Mouse (Mus musculus): ENCODE results near the gene Acyp2.
"Not testable (repeated sequence)": the region's sequence is repeated elsewhere in the genome, so short reads cannot be mapped to it uniquely, and the experiment has no call there.

Gene Acyp2

DNA sequence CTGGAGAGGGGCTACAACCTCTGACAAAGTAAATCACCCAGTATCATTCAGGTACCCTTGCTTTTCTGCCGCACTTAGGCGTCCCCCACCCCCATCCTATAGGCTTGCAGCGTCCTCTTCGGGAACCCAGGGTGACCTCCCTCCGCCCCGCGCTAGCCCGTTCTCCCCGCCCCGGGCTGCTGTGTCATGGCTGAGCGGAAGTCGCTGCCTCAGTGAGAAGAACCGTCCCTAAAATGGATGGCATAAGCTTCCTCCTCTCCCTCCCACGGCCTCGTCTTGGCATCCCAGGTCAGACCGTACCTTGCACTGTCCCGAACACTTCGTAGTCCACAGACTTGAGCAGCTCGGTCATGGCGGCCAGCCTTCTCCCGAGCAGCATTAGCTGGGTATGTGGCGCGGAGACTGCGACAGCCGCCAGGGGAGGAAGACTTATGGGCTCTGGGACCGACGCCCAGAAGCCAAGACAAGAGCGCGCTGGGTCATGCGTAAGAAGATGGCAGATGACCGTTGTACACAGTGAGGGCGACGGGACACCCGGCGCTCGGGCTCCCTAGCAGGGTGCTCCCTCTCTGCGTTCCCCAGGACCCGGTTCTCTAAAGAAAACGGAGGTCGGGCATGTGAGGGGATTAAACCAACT lies at the start of gene Acyp2:
Gene Acyp2 (minus strand): TSS at position 587 of the 637 bp plus-strand sequence.
- peak; percentile 71 for DNase-seq (ENCODE audit: low read depth, low spot score)

DNA sequence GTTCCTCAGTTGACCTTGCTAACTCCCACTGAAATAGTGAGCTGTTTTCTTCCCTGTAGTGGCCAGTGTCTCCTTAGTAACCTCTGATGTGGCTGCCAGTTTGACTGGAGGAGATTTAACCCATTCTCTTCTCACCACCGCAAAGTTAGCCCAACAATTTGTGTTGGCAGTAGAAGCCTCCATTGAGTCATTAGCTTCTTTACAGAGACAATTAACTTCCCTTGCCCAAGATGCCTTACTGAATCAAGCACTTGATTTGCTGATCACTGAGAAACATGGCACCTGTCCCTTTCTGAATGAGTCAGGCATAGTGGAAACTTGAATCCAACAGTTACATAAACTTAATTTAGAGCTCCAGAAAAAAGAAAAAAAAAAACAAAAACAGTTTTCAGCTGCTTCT lies 40.0 kb upstream of the Acyp2 start:
- no peak for DNase-seq (ENCODE audit: low read depth, low spot score)

DNA sequence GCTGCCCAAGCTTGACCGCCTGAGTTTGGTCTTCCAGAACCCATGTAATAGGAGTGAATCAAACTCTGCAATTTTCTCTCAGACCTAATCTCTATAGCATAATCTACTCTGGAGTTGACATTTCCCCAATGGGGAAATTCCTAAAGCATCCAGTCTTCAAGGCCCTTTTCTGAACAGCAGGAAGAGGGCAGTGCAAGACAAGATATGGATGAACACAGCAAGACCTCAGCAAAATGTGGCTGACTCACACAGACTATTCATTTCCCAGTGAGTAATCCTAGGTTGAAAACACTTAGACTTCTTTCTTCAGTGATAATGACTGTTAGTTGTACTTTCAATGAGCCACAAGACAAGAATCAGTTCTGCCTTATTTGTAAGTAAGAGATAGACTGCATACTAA lies 26.7 kb upstream of the Acyp2 start:
- DNase-seq (ENCODE audit: low read depth, low spot score): peak; percentile 31

DNA sequence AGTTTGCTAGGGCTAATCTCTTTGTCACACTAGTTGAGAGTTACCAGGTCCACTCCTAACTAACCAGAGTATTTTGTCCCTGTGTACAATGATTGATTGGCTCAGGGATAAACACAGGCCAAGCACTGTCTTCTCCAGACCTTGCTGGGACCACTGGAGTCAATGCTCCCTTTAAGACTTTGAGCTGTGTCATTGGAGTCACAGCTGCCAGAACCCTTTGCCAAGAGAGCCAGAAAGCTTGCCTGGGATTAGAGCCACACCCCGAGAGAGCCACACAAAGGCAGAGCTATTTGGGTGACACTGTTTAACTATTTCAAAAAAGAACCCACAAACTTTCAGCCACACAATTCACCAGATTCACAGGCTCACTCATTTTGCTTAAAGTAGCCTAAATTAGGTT lies 23.3 kb upstream of the Acyp2 start:
- DNase-seq (ENCODE audit: low read depth, low spot score): no peak

DNA sequence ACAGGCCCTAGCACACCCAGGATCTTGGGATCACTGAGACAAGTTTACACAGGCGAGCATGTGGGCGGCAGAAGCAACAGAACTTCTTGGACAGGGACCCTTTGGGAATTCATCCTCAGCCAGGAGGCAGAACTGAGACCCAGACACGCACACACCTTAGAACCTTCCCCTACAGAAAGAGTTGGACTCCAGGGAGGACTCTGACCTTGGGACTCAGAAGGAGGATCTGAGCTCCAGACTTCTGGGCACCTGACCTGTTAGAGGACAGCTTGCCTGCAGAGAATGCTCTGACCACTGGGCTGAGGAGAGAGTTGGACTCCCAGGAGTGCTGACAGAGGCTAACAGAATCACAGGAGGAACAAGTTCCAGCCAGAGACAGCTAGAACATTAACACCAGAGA lies 13.6 kb upstream of the Acyp2 start:
- DNase-seq (ENCODE audit: low read depth, low spot score): no peak

DNA sequence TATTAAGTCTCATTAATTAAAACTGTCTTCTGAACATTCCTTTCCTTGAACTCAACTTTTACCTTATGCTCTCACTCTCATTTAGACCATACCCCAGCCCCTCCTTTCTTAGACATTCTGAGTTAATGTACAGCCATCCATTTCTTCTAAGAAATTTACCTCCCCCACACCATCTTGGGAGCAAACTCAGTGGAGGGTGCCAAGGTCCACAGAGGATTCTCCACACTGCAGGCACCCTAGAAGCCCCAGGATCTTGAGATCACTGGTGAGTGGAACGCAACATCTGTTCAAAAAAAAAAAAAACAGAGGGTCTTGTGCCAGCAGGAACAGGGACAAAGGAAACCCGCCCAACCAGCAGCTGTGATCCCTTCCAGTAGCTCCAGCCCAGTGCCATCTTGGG lies 13.2 kb upstream of the Acyp2 start:
- no peak for DNase-seq (ENCODE audit: low read depth, low spot score)

DNA sequence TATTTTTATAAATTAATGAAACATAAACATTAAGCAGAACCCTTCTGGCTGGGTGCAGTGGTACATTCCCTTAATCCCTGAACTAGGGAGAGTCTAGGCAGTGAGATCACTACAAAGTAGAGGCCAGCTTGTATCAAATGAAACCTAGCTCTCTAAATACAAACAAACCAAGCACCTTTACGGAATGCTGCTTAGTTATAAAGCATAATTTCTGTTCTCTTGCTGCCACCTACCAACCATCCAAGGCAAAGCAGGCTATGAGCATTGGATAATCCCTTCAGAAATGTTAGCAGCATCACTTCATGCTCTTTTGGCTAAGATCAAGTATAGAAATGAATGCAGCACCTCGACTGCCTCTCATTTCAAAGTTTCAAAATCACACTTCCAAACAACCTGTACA lies 7.7 kb upstream of the Acyp2 start:
- DNase-seq (ENCODE audit: low read depth, low spot score): no peak

DNA sequence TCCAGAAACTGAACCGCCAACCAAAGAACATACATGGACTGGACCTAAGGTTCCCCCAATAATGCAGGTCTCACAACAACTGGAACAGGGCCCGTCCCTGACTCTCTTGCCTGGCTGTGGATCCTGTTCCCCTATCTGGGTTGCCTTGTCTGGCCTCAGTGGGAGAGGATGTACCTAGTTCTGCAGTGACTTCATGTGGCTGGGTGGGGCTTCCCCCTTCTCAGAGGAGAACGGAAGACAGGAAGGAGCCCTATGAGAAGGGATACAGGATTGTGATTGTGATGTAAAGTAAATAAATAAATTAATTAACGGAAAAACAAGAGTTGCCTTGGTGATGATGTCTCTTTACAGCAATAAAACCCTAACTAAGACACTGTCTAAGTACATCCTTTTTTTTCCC lies 6.7 kb upstream of the Acyp2 start:
- no peak for DNase-seq (ENCODE audit: low read depth, low spot score)

DNA sequence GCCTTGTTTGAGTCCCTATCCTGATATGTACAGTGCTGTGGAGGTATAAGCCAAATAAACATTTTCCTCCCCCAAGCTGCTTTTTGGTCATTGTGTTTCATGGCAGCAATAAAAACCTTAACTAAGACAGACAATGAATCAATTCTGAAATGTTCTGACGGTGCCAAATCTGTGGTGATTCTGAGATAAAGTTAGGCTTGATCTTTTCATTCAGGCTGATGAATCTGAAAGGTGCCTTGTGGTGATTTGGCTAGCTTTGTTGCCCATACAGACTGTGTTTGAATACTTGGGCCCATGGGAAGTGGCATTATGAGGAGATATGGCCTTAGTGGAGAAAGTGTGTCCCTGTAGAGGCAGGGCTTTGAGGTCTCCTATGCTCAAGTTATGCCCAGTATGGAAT lies 1.0 kb upstream of the Acyp2 start:
- DNase-seq (ENCODE audit: low read depth, low spot score): no peak

DNA sequence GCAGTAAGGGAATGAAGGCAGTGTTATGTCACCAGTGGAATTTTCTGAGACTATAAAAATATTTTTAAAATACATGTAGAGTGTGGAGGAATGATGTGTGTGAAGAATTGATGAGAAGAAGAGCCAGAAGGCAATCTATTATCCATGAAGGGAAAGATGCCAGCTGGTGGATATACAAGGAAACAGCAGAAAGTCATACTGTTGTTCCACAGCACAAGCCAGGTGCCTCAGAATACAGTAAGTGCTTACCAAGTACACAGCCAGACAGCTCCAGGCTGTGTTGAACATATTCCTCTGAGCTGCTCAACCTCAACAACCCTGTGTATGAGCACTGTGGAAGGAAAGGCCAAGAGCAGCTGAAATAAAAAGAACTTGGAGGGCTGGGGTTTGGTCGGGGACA lies 13.7 kb downstream of the Acyp2 start:
- DNase-seq (ENCODE audit: low read depth, low spot score): no peak

DNA sequence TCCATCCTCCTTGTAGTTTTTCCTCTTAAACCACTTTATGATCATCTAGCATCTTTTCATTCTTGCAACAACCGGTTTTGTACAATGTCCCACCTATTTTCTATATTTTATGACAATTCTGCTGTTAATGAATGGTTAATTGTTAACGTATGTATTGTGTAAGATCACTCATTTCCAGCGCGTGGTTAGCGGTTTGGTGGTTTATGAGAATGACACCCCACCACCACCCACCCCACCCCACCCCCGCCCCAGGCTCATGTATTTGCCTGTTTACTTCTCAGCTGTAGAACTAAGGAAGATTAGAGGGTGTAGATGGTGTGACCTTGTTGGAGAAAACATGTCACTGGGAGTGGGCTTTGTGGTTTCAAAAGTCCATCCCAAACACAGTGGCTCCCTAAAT lies 18.9 kb downstream of the Acyp2 start:
- no peak for DNase-seq (ENCODE audit: low read depth, low spot score)

DNA sequence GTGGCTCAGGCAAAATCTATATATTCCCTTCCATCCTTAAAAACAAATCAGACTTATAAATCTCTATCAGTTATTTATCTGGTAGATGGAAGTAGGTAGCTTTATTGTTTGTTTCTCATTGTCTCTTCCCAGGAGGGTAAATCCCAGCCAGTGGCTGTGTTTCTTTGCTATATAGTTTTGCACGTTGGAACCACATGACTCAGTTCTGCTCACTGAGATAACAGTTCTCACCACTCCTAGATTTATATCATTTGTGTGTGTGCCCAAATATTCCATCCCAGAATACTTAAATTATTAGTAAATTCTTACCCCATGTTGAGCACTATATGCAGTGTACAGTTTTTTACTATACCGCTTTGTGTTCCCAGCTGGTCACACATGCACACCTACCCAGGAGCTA lies 26.2 kb downstream of the Acyp2 start:
- DNase-seq (ENCODE audit: low read depth, low spot score): no peak

DNA sequence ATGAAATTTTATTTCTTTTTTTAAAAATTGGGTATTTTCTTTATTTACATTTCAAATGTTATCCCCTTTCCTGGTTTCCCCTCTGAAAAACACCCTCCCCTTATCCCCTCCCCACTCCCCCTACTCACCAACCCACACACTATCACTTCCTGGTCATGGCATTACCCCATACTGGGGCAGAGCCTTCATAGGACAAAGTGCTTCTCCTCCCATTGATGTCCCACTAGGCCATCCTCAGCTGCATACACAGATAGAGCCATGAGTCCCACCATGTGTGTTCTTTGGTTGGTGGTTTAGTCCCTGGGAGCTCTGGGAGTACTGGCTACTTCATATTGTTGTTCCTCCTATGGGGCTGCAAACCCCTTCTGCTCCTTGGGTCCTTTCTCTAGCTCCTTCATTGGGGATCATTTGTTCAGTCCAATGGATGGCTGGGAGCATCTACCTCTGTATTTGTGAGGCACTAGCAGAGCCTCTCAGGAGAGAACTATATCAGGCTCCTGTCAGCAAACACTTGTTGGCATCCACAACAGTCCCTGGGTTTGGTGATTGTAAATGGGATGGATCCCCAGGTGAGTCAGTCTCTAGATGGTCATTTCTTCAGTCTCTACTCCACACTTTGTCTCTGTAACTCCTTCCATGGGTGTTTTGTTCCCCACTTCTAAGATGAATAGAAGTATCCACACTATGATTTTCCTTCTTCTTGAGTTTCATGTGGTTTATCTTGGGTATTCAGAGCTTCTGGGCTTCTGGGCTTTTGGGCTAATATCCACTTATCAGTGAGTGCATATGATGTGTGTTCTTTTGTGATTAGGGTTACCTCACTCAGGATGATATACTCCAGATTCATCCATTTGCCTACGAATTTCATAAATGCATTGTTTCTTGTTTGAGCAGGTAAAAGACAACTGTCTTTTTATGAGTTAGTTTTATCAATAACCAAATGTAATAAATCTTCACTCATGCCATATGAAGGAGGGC lies 27.7 kb downstream of the Acyp2 start:
- not testable (repeated sequence) for DNase-seq (ENCODE audit: low read depth, low spot score)

DNA sequence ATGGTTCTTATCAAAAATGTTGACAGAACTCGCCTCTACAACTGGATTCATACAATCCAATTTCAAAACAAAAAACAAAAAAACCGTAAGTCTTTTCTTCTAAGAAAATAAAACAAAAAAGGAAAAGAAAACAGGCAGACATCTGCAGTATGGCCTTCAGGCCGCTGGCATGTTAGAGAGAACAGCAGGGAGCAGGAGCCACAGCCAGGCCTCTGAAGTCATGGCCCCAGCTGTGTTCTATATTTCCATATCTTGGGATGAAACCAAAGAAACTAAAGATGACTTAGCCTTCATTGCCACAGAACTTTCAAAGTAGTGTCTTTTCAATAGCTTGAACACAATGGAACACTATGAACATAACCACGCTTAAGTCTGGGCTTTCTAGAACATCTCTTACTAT lies 31.2 kb downstream of the Acyp2 start:
- DNase-seq (ENCODE audit: low read depth, low spot score): no peak

DNA sequence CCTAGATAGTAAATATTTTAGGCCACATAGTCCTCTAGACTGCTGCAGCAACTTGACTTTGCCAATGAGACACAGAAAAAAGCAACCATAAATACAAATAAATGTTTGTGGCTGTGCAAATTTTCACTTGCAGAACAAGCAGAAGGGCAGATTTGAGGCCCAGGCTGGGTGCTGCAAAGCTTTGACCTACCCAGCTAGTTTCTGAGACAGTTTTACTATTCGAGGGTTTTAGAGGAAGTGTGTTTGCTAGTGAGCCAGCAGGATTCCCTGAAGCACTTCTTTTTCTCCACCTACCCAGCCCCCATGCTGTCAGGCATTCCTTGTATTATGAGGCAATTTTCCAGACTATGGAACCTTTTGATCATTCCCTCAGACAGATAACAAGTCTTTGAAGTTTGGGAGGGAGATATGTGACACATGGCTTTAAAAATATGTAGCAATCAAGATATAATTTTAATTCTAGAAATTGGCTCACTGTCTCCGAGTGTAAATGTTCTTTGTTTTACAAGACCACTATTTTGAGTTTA lies 31.8 kb downstream of the Acyp2 start:
- no peak for DNase-seq (ENCODE audit: low read depth, low spot score)

DNA sequence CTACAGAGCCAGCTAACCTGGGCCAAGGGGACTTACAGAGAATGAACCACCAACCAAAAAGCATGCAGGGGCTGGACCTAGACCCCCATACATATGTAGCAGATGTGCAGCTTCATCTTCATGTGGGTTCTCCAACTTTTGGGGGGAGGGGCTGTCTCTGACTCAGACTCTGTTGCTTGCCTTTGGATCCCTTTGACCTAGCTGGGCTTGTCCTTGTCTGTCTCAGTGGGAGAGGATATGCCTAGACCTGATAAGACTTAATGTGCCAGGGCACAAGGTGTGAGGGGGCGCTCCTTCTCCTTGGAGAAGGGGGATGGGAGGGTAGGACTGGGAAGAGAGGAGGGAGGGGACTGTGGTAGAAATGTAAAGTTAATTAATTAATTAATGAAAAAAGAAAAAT lies 33.4 kb downstream of the Acyp2 start:
- DNase-seq (ENCODE audit: low read depth, low spot score): no peak

DNA sequence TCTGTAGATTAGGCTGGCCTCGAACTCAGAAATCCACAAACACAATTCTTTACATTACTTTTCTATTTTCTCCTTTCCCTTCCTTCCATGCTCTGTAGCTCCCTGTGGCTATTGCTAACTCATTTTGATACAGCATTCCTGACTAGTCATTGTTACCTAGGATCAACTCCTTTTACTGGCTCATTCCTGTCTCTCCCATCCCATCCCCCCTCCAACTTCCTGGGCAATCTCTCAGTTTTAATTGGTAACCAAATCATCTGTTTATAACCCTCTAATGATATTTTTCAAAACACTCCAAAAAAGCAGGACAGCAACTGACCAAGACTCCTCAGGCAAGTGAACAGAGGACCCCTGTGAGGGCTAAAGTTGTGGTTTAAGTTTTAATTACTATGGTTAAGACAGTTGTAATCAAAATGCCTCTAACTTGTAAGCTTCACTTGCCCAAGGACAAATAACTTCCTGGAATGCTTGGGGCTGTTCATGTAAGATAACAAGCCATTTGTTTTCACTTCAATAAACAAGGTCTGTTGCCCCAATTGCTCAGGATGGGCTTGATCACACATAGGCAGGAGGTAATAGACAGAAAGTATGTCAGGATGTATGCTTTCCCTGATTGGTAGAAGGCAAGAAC lies 35.4 kb downstream of the Acyp2 start:
- DNase-seq (ENCODE audit: low read depth, low spot score): no peak

DNA sequence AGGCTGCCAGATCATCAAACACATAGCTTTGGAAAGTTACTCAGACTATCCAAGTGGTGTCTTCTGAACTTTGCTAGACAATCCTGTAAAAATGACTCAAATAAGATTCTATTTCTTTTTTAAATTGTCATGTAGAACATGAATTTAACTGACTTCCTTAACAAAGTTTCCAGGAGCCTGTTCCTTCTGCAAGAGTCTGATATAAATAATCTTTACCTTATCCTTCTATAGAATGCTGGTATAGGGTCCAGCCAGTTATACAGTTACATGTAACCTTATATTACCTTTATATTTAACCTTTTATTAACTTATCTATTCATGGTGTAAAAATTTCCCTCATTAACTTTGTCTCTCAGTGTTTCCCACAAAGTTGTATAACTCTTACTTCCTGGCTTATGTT lies 36.7 kb downstream of the Acyp2 start:
- DNase-seq (ENCODE audit: low read depth, low spot score): no peak

DNA sequence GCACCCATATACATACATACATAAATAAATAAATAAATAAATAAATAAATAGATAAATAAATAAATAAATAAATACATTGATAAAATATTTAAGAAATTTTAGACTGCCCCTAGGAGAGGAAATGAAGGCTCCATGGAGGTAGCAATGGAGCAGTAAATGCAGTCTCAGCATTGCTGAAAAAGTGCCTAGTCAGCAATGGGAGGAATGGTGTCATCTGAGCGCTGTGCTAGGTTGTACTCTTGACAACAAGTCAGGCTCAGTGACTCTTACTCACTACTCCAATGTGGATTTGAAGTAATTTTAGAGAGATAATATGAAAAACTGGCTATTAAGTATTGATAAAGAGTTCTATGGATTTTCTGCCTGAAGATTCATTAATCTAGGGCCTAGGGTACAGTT lies 40.1 kb downstream of the Acyp2 start:
- DNase-seq (ENCODE audit: low read depth, low spot score): no peak

DNA sequence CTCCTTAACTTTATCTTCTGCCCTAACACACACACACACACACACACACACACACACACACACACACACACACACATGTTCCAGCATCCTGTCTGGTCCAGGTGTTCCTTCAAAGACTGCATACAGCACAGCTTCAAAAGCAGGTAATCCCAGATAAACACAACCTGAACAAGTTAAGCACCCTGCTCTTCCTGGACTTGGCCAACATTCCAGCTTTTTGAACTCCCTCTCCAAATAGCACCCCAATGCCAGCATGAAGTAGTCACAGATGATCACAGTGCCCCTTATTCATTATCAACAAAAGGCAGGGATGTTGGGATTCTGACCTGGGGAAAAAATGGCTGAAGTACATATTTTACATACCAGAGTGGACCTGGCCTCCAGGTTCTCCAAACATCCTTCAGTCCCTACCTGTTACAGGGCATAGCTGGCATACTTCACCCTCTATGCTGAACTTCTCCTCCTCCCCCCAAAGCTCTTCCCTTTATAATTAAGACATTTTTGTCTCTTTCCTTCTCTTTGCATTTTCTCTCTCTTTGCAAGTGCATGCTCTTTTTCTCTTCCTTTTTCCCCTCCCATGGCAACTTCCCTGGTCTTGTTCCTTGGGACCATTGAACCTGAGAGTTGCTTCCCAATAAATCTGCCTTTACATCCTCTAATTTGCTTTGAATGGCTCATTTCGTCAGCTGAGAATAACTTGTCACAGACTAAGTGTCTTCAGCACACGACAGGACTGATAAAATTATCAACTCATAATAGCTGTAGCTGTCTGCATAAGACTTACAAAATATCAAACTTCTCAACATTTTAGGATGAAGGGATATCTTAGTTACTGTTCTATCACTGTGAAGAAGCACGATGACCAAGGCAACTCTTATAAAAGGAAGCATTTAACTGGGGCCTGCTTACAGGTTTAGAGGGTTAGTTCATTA lies 41.5 kb downstream of the Acyp2 start:
- no peak for DNase-seq (ENCODE audit: low read depth, low spot score)

DNA sequence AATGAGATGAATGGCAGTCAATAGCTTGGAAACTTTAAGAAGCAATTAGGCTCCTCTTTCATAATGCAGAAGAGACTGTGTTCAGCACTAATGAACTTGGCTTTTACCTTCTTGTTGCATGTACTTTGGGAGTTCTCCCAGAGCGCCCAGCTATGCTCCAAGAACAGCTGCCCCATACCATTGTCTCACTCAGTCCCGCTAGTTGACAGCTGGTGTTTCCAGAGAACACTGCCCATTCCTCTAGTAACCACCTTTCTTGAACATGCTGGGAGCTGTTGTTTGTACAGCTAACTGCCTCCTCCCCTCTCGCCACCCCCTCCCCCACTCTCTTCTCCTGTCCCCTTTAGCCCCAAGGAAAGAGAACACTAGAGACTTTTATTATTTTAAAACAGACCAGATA lies 52.1 kb downstream of the Acyp2 start:
- no peak for DNase-seq (ENCODE audit: low read depth, low spot score)
